Mouse (Mus musculus) bone marrow, adult 2 months (tissue): ENCODE results near the gene Ryr3.

Experiments used
- CTCF ChIP-seq: fragments of 200-500 bp; IDR thresholded peaks from 2 replicates; pipeline ENCODE4 v1.5.1; 2011; ENCODE audit warnings: low read length, control low read depth; ENCODE audit not compliant: control insufficient read depth, insufficient read depth
- POLR2A ChIP-seq: fragments of 200-500 bp; IDR thresholded peaks from 2 replicates; pipeline ENCODE4 v1.6.1; 2011; ENCODE audit warnings: low read depth, mild to moderate bottlenecking, control low read depth, low read length, borderline replicate concordance; ENCODE audit not compliant: control insufficient read depth

DNA sequence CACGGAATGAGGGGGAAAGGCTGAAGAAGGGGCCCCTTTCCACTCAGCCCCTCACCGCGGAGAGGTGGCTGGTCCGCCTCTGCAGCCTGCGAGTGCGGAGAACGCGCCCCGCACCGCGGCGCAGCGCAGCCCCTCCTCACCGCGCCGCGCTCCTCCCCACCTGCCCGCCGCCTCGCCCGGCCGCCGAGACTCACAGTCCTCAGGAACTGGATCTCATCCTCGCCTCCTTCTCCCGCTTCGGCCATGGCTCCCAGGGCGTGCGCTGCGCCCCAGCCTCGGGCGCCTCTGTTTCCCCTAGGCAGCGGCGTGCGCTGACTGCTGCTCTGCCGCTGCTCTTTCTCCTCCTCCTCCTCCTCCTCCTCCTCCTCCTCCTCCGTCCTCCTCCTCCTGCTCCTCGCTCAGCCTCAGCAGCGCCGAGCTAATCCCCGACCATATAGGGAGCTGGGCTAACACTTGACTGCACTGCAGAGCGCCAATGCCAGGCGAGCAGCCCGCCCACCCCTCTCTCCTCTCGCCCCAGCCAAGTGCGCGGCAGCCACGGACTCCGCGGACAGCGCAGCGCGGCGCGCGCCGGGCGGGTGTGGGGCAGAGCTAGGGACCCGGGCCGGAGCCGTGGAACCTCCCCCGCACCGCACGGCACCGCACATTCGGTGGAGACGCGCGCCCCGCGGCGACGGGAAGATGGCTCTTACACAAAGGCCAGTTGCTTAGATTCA, at the start of gene Ryr3:
- TF ChIP-seq CTCF: no peak
- no peak for TF ChIP-seq POLR2A
